Mouse (Mus musculus): ENCODE results near the gene Ptx3. TPM values are rescaled to one million over a fixed set of nuclear protein-coding genes. Genes with fewer than 3 reads are reported as not detected.
"Not testable (repeated sequence)": the region's sequence is repeated elsewhere in the genome, so short reads cannot be mapped to it uniquely, and the experiment has no call there.

Ptx3 gene
- total and polyA plus RNA-seq, 2 experiments: not detected

DNA sequence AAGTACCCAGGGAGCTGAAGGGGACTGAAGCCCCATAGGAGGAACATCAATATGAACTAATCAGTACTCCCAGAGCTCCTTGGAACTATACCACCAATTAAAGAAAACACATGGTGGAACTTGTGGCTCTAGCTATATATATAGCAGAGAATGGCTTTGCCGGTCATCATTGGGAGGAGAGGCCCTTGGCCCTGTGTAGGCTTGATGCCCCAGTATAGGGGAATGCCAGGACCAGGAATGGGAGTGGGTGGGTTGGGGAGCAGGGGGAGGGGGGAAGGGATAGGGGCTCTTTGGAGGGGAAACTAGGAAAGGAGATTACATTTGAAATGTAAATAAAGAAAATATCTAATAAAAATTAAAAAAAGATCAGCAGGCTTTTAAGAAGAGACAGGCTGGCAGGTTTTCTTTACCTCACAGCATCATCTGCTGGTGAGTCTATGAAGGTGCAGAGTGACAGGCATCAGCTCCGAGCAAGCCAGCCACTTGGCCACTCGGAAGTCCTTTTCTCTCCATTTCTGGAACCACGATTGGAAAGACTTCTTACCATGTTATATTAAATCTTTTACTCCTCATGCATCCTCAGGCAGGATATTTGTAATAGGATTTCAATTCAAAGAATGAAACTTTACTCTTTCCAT is 16.6 kb downstream of the Ptx3 start:
- H3K27ac ChIP-seq (replicated peaks; ENCODE audit: insufficient read depth, low read depth, low read length); H3K9ac ChIP-seq (ENCODE audit: low read depth, low read length); H3K36me3 ChIP-seq (ENCODE audit: control insufficient read depth, insufficient read depth, low read length); H3K4me3 ChIP-seq (ENCODE audit: insufficient read depth, low read depth, low read length); H3K79me2 ChIP-seq (ENCODE audit: control insufficient read depth, insufficient read depth, low read length); H3K4me1 ChIP-seq (ENCODE audit: control insufficient read depth, insufficient read depth, low read length); H3K27me3 ChIP-seq (ENCODE audit: control insufficient read depth, insufficient read depth, low read length); DNase-seq (ENCODE audit: extremely low read depth, low read depth, low spot score): not testable (repeated sequence)
- 42% methylated on average over 4 of the region's 4 CpGs for WGBS
- peak; percentile 62 for TF ChIP-seq CTCF (IDR thresholded peaks at IDR 0.05; ENCODE audit: low read depth, low read length)

- Histone ChIP-seq H3K27ac (replicated peaks; ENCODE audit: insufficient read depth, low read depth, low read length) (no peak overlapping the region), H3K27me3 (ENCODE audit: control insufficient read depth, insufficient read depth, low read length) (no peaks in the 10 kb centered on the region), H3K4me1 (ENCODE audit: control insufficient read depth, insufficient read depth, low read length) (no peaks in the 10 kb centered on the region), H3K9ac (ENCODE audit: low read depth, low read length) (no peak overlapping the region), H3K79me2 (ENCODE audit: control insufficient read depth, insufficient read depth, low read length) (no peaks in the 10 kb centered on the region), H3K4me3 (ENCODE audit: insufficient read depth, low read depth, low read length) (no peak overlapping the region), H3K36me3 (ENCODE audit: control insufficient read depth, insufficient read depth, low read length) (no peaks in the 10 kb centered on the region)
- TF ChIP-seq POLR2A (IDR thresholded peaks at IDR 0.05; ENCODE audit: extremely low read depth, insufficient read depth, low read length) (no peak), CTCF (IDR thresholded peaks at IDR 0.05; ENCODE audit: low read depth, low read length) (no peak)
- no peak for DNase-seq (ENCODE audit: extremely low read depth, low read depth, low spot score)
These were observed 20.8 kb downstream of the Ptx3 start for GRCm38 (mm10) chr3:66240476-66240875.

DNA sequence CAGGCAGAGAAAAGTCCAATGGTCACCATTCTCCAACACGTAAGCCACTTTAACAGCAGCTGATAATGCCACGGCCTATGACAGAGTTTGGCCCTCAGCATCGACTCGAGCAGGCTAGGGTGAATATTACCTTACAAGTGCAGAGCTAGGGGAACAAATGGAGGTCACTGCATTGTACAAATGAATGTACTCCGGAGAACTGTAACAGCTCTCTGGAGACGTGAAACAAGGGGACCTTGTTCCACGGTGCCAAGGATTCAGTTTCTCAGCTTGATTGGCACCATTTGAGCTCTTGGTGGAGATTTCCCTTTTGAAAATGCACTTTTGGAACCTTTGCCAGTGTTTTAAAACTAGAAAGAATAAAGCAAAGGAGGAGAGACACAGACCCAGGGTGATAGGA is 32.1 kb downstream of the Ptx3 start:
- Histone ChIP-seq H3K79me2 (ENCODE audit: control insufficient read depth, insufficient read depth, low read length) (no peaks in the 10 kb centered on the region), H3K4me3 (ENCODE audit: insufficient read depth, low read depth, low read length) (no peak overlapping the region), H3K4me1 (ENCODE audit: control insufficient read depth, insufficient read depth, low read length) (no peaks in the 10 kb centered on the region), H3K27me3 (ENCODE audit: control insufficient read depth, insufficient read depth, low read length) (no peaks in the 10 kb centered on the region), H3K36me3 (ENCODE audit: control insufficient read depth, insufficient read depth, low read length) (no peaks in the 10 kb centered on the region), H3K9ac (ENCODE audit: low read depth, low read length) (no peak overlapping the region), H3K27ac (replicated peaks; ENCODE audit: insufficient read depth, low read depth, low read length) (no peak overlapping the region)
- DNase-seq (ENCODE audit: extremely low read depth, low read depth, low spot score): no peak
- TF ChIP-seq POLR2A (IDR thresholded peaks at IDR 0.05; ENCODE audit: extremely low read depth, insufficient read depth, low read length) (no peak), CTCF (IDR thresholded peaks at IDR 0.05; ENCODE audit: low read depth, low read length) (no peak)
- 89% methylated on average over 7 of the region's 7 CpGs for WGBS

DNA sequence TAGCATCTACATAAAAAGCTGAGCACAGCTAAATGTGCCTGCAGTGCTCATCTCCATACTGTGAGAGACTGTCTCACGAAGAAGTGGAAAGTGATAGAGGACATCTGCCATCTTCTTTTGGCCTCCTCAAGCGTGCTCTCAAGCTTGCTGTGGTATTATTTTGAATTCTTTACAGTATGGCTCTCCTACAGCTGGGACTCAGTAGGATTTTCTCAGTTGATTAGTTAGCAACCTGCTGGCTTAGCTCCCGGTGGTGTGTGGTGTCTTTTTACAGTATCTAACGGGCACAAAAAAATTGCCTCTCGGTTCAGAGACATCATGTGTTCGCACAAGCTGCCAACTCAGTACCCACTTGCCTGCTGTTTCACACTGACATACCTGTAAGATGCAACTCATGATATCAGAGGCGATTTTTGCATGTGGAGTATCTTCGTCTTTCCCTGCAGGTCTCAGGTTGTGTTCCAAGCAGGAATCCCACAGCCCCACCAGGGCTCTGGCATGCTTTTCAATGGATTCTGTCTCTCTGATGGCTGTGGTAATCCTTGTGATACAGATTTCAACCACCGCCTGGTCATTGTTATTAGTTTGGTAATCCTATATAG is 34.9 kb downstream of the Ptx3 start:
- no peak overlapping the region for H3K9ac ChIP-seq (ENCODE audit: low read depth, low read length)
- no peak for TF ChIP-seq POLR2A (IDR thresholded peaks at IDR 0.05; ENCODE audit: extremely low read depth, insufficient read depth, low read length)
- no peak for TF ChIP-seq CTCF (IDR thresholded peaks at IDR 0.05; ENCODE audit: low read depth, low read length)
- no peaks in the 10 kb centered on the region for H3K4me1 ChIP-seq (ENCODE audit: control insufficient read depth, insufficient read depth, low read length)
- H3K27ac ChIP-seq (replicated peaks; ENCODE audit: insufficient read depth, low read depth, low read length): no peak overlapping the region
- DNase-seq (ENCODE audit: extremely low read depth, low read depth, low spot score): no peak
- H3K79me2 ChIP-seq (ENCODE audit: control insufficient read depth, insufficient read depth, low read length): no peaks in the 10 kb centered on the region
- H3K36me3 ChIP-seq (ENCODE audit: control insufficient read depth, insufficient read depth, low read length): no peaks in the 10 kb centered on the region
- 83% methylated on average over 9 of the region's 9 CpGs for WGBS
- H3K27me3 ChIP-seq (ENCODE audit: control insufficient read depth, insufficient read depth, low read length): no peaks in the 10 kb centered on the region
- no peak overlapping the region for H3K4me3 ChIP-seq (ENCODE audit: insufficient read depth, low read depth, low read length)

- Histone ChIP-seq H3K27me3 (ENCODE audit: control insufficient read depth, insufficient read depth, low read length) (no peaks in the 10 kb centered on the region), H3K36me3 (ENCODE audit: control insufficient read depth, insufficient read depth, low read length) (no peaks in the 10 kb centered on the region), H3K4me3 (ENCODE audit: insufficient read depth, low read depth, low read length) (no peak overlapping the region), H3K79me2 (ENCODE audit: control insufficient read depth, insufficient read depth, low read length) (no peaks in the 10 kb centered on the region), H3K4me1 (ENCODE audit: control insufficient read depth, insufficient read depth, low read length) (no peaks in the 10 kb centered on the region), H3K27ac (replicated peaks; ENCODE audit: insufficient read depth, low read depth, low read length) (no peak overlapping the region), H3K9ac (ENCODE audit: low read depth, low read length) (no peak overlapping the region)
- DNase-seq (ENCODE audit: extremely low read depth, low read depth, low spot score): peak; percentile 4
- 39% methylated on average over 5 of the region's 5 CpGs for WGBS
- TF ChIP-seq CTCF (IDR thresholded peaks at IDR 0.05; ENCODE audit: low read depth, low read length): no peak
- no peak for TF ChIP-seq POLR2A (IDR thresholded peaks at IDR 0.05; ENCODE audit: extremely low read depth, insufficient read depth, low read length)
These were observed 42.6 kb downstream of the Ptx3 start for GRCm38 (mm10) chr3:66262319-66262718.

- DNase-seq (ENCODE audit: extremely low read depth, low read depth, low spot score): no peak
These were observed 43.6 kb downstream of the Ptx3 start for GRCm38 (mm10) chr3:66263270-66263669.

More at GRCm38 (mm10) chr3:66263270-66263669, 43.6 kb downstream of the Ptx3 start:
- no peaks in the 10 kb centered on the region for H3K4me1 ChIP-seq (ENCODE audit: control insufficient read depth, insufficient read depth, low read length)
- no peaks in the 10 kb centered on the region for H3K36me3 ChIP-seq (ENCODE audit: control insufficient read depth, insufficient read depth, low read length)
- TF ChIP-seq POLR2A (IDR thresholded peaks at IDR 0.05; ENCODE audit: extremely low read depth, insufficient read depth, low read length) (no peak), CTCF (IDR thresholded peaks at IDR 0.05; ENCODE audit: low read depth, low read length) (no peak)
- no peaks in the 10 kb centered on the region for H3K27me3 ChIP-seq (ENCODE audit: control insufficient read depth, insufficient read depth, low read length)
- 71% methylated on average over 4 of the region's 4 CpGs for WGBS
- no peak overlapping the region for H3K27ac ChIP-seq (replicated peaks; ENCODE audit: insufficient read depth, low read depth, low read length)
- H3K9ac ChIP-seq (ENCODE audit: low read depth, low read length): no peak overlapping the region
- H3K79me2 ChIP-seq (ENCODE audit: control insufficient read depth, insufficient read depth, low read length): no peaks in the 10 kb centered on the region
- no peak overlapping the region for H3K4me3 ChIP-seq (ENCODE audit: insufficient read depth, low read depth, low read length)

Other genes starting within 250 kb of the Ptx3 start
- 0.27 and 0.28 TPM in 2 replicates for gene Veph1, start 76.9 kb downstream of the Ptx3 start, total RNA-seq (2014; rRNA removed)
- gene Veph1, start 76.9 kb downstream of the Ptx3 start, polyA plus RNA-seq (2012; rRNA removed): 0.10 TPM in 1 of 2 replicates, not detected in the other